Mouse (Mus musculus): ENCODE results near the gene Bud31. TPM values are rescaled to one million over a fixed set of nuclear protein-coding genes. Genes with fewer than 3 reads are reported as not detected.

The Bud31 gene
- polyA plus RNA-seq, 1 experiment: 86.5 TPM

GRCm38 (mm10) chr5:145178461-145178980 is 38.4 kb downstream of the Bud31 start:
- Histone ChIP-seq H3K27me3 (ENCODE audit: control insufficient read depth, insufficient read depth, low read length) (no peaks in the 10 kb centered on the region), H3K36me3 (ENCODE audit: control insufficient read depth, insufficient read depth, low read length) (peaks cover 3% of the 10 kb centered on the region), H3K4me3 (ENCODE audit: control insufficient read depth, low read depth, low read length) (no peak overlapping the region), H3K4me1 (ENCODE audit: control insufficient read depth, insufficient read depth, low read length) (no peaks in the 10 kb centered on the region), H3K27ac (ENCODE audit: control insufficient read depth, insufficient read depth, low read depth, low read length) (no peak overlapping the region)
- TF ChIP-seq POLR2A (IDR thresholded peaks at IDR 0.05; ENCODE audit: control insufficient read depth, low read depth, low read length): no peak
- no peak for TF ChIP-seq CTCF (IDR thresholded peaks at IDR 0.05; ENCODE audit: control insufficient read depth, insufficient read depth, insufficient replicate concordance, low read depth, low read length)

GRCm38 (mm10) chr5:145185244-145185643 is 45.1 kb downstream of the Bud31 start:
- H3K27ac ChIP-seq (ENCODE audit: control insufficient read depth, insufficient read depth, low read depth, low read length): no peak overlapping the region
- H3K4me3 ChIP-seq (ENCODE audit: control insufficient read depth, low read depth, low read length): no peak overlapping the region
- peaks cover 1% of the 10 kb centered on the region for H3K36me3 ChIP-seq (ENCODE audit: control insufficient read depth, insufficient read depth, low read length)
- peaks cover 1% of the 10 kb centered on the region; the same call in 1 of the 2 replicates for H3K4me1 ChIP-seq (ENCODE audit: control insufficient read depth, insufficient read depth, low read length)
- no peaks in the 10 kb centered on the region for H3K27me3 ChIP-seq (ENCODE audit: control insufficient read depth, insufficient read depth, low read length)
- no peak for TF ChIP-seq CTCF (IDR thresholded peaks at IDR 0.05; ENCODE audit: control insufficient read depth, insufficient read depth, insufficient replicate concordance, low read depth, low read length)
- TF ChIP-seq POLR2A (IDR thresholded peaks at IDR 0.05; ENCODE audit: control insufficient read depth, low read depth, low read length): no peak

- Histone ChIP-seq H3K36me3 (ENCODE audit: control insufficient read depth, insufficient read depth, low read length) (no peaks in the 10 kb centered on the region), H3K4me3 (ENCODE audit: control insufficient read depth, low read depth, low read length) (no peak overlapping the region), H3K27me3 (ENCODE audit: control insufficient read depth, insufficient read depth, low read length) (no peaks in the 10 kb centered on the region), H3K4me1 (ENCODE audit: control insufficient read depth, insufficient read depth, low read length) (peaks cover 8% of the 10 kb centered on the region; the same call in 1 of the 2 replicates), H3K27ac (ENCODE audit: control insufficient read depth, insufficient read depth, low read depth, low read length) (no peak overlapping the region)
- TF ChIP-seq CTCF (IDR thresholded peaks at IDR 0.05; ENCODE audit: control insufficient read depth, insufficient read depth, insufficient replicate concordance, low read depth, low read length) (no peak), POLR2A (IDR thresholded peaks at IDR 0.05; ENCODE audit: control insufficient read depth, low read depth, low read length) (no peak)
These were observed 49.3 kb downstream of the Bud31 start for GRCm38 (mm10) chr5:145189416-145189815.

GRCm38 (mm10) chr5:145190373-145190772 is 50.2 kb downstream of the Bud31 start:
- no peak for TF ChIP-seq CTCF (IDR thresholded peaks at IDR 0.05; ENCODE audit: control insufficient read depth, insufficient read depth, insufficient replicate concordance, low read depth, low read length)
- TF ChIP-seq POLR2A (IDR thresholded peaks at IDR 0.05; ENCODE audit: control insufficient read depth, low read depth, low read length): no peak
- H3K4me1 ChIP-seq (ENCODE audit: control insufficient read depth, insufficient read depth, low read length): peaks cover 8% of the 10 kb centered on the region; the same call in 1 of the 2 replicates
- H3K4me3 ChIP-seq (ENCODE audit: control insufficient read depth, low read depth, low read length): peak overlapping the region; percentile 92; the same call in 1 of the 2 replicates
- no peaks in the 10 kb centered on the region for H3K36me3 ChIP-seq (ENCODE audit: control insufficient read depth, insufficient read depth, low read length)
- no peaks in the 10 kb centered on the region for H3K27me3 ChIP-seq (ENCODE audit: control insufficient read depth, insufficient read depth, low read length)
- H3K27ac ChIP-seq (ENCODE audit: control insufficient read depth, insufficient read depth, low read depth, low read length): no peak overlapping the region

- TF ChIP-seq CTCF (IDR thresholded peaks at IDR 0.05; ENCODE audit: control insufficient read depth, insufficient read depth, insufficient replicate concordance, low read depth, low read length) (no peak), POLR2A (IDR thresholded peaks at IDR 0.05; ENCODE audit: control insufficient read depth, low read depth, low read length) (peak; percentile 81)
- Histone ChIP-seq H3K4me1 (ENCODE audit: control insufficient read depth, insufficient read depth, low read length) (peaks cover 8% of the 10 kb centered on the region; the same call in 1 of the 2 replicates), H3K4me3 (ENCODE audit: control insufficient read depth, low read depth, low read length) (peak overlapping the region; percentile 92), H3K27me3 (ENCODE audit: control insufficient read depth, insufficient read depth, low read length) (no peaks in the 10 kb centered on the region), H3K36me3 (ENCODE audit: control insufficient read depth, insufficient read depth, low read length) (peaks cover 1% of the 10 kb centered on the region; the same call in 1 of the 2 replicates), H3K27ac (ENCODE audit: control insufficient read depth, insufficient read depth, low read depth, low read length) (peak overlapping the region; percentile 74)
These were observed 51.0 kb downstream of the Bud31 start for GRCm38 (mm10) chr5:145190875-145191798.

GRCm38 (mm10) chr5:145191962-145192361 is 51.8 kb downstream of the Bud31 start, which contains the start of gene Atp5j2:
Atp5j2 (minus strand) TSS chr5:145192062.
- Histone ChIP-seq H3K4me3 (ENCODE audit: control insufficient read depth, low read depth, low read length) (peak within 1 kb of the TSS; percentile 92), H3K27me3 (ENCODE audit: control insufficient read depth, insufficient read depth, low read length) (no peaks in the 10 kb centered on the region), H3K36me3 (ENCODE audit: control insufficient read depth, insufficient read depth, low read length) (peaks cover 1% of the 10 kb centered on the region; the same call in 1 of the 2 replicates), H3K4me1 (ENCODE audit: control insufficient read depth, insufficient read depth, low read length) (peaks cover 8% of the 10 kb centered on the region; the same call in 1 of the 2 replicates), H3K27ac (ENCODE audit: control insufficient read depth, insufficient read depth, low read depth, low read length) (peak within 1 kb of the TSS; percentile 74)
- no peak for TF ChIP-seq CTCF (IDR thresholded peaks at IDR 0.05; ENCODE audit: control insufficient read depth, insufficient read depth, insufficient replicate concordance, low read depth, low read length)
- no peak for TF ChIP-seq POLR2A (IDR thresholded peaks at IDR 0.05; ENCODE audit: control insufficient read depth, low read depth, low read length)

Other genes with a start within 250 kb of the Bud31 start
- 30.4 and 33.8 TPM in 2 replicates for gene Smurf1, start 174.5 kb upstream of the Bud31 start, polyA plus RNA-seq (2012; rRNA removed)
- 90.9 and 99.6 TPM in 2 replicates for gene Gm4871, start 107.6 kb upstream of the Bud31 start, polyA plus RNA-seq (2012; rRNA removed)
- 130 and 143 TPM in 2 replicates for gene 1700018F24Rik, start 97.4 kb upstream of the Bud31 start, polyA plus RNA-seq (2012; rRNA removed)
- 147 and 153 TPM in 2 replicates for gene Arpc1a, start 56.5 kb upstream of the Bud31 start, polyA plus RNA-seq (2012; rRNA removed)
- 4.0 and 4.4 TPM in 2 replicates for gene Kpna7, start 56.3 kb upstream of the Bud31 start, polyA plus RNA-seq (2012; rRNA removed)
- gene Arpc1b, start 26.1 kb upstream of the Bud31 start, polyA plus RNA-seq (2012; rRNA removed): 65.6 and 71.7 TPM in 2 replicates
- 31.2 and 31.7 TPM in 2 replicates for gene Pdap1, start 124 bp upstream of the Bud31 start, polyA plus RNA-seq (2012; rRNA removed)
- gene Ptcd1, start 26.7 kb downstream of the Bud31 start, polyA plus RNA-seq (2012; rRNA removed): 19.5 and 22.2 TPM in 2 replicates
- 23.0 and 25.5 TPM in 2 replicates for gene Cpsf4, start 26.9 kb downstream of the Bud31 start, polyA plus RNA-seq (2012; rRNA removed)
- gene Atp5j2, start 51.7 kb downstream of the Bud31 start, polyA plus RNA-seq (2012; rRNA removed): 98.4 and 101 TPM in 2 replicates
- 3.3 and 3.4 TPM in 2 replicates for gene Zkscan14, start 61.5 kb downstream of the Bud31 start, polyA plus RNA-seq (2012; rRNA removed)
- 8.2 and 9.4 TPM in 2 replicates for gene Zkscan5, start 64.2 kb downstream of the Bud31 start, polyA plus RNA-seq (2012; rRNA removed)
- gene Zfp655, start 91.4 kb downstream of the Bud31 start, polyA plus RNA-seq (2012; rRNA removed): 5.9 and 7.4 TPM in 2 replicates
- gene Zscan25, start 140.1 kb downstream of the Bud31 start, polyA plus RNA-seq (2012; rRNA removed): 4.9 and 5.2 TPM in 2 replicates
- 0.17 and 0.20 TPM in 2 replicates for gene Cyp3a57, start 204.9 kb downstream of the Bud31 start, polyA plus RNA-seq (2012; rRNA removed)